Mouse (Mus musculus): ENCODE results near the gene Chmp6. TPM values are rescaled to one million over a fixed set of nuclear protein-coding genes. Genes with fewer than 3 reads are reported as not detected.

The Chmp6 gene
- polyA plus RNA-seq, 1 experiment from 2014 or later: 70.1 TPM

- no peak for ATAC-seq (replicated peaks; ENCODE audit: low FRiP score)
- peak overlapping the region; percentile 66; the same call in 1 of the 2 replicates for H3K27ac ChIP-seq (ENCODE audit: low read depth, low read length)
Measured at GRCm38 (mm10) chr11:119914381-119914780, 1.1 kb downstream of the Chmp6 start.

GRCm38 (mm10) chr11:119915666-119916065 is 2.4 kb downstream of the Chmp6 start:
- Histone ChIP-seq H3K36me3 (ENCODE audit: control insufficient read depth, insufficient read depth, low read length) (peaks cover 29% of the 10 kb centered on the region), H3K4me3 (ENCODE audit: low read depth, low read length) (peak overlapping the region; percentile 85; the same call in 1 of the 2 replicates), H3K27ac (ENCODE audit: low read depth, low read length) (no peak overlapping the region), H3K4me2 (peak overlapping the region; percentile 12; the same call in 1 of the 2 replicates), H3K27me3 (replicated peaks; ENCODE audit: control insufficient read depth, insufficient read depth, low read length) (no peaks in the 10 kb centered on the region), H3K9me3 (ENCODE audit: control insufficient read depth, low read length) (no peaks in the 10 kb centered on the region), H3K4me1 (replicated peaks; ENCODE audit: control insufficient read depth, insufficient read depth, low read length) (peaks cover 26% of the 10 kb centered on the region), H3K9ac (ENCODE audit: low read depth, low read length) (0 out of 2 replicates have a peak overlapping the region, but pooled peaks have one; percentile 1)
- WGBS: 83% methylated on average over 9 of the region's 9 CpGs
- ATAC-seq (replicated peaks; ENCODE audit: low FRiP score) (no peak), DNase-seq (ENCODE audit: low spot score) (no peak)

More at GRCm38 (mm10) chr11:119914381-119914780, 1.1 kb downstream of the Chmp6 start:
- no peak for DNase-seq (ENCODE audit: low spot score)
- peaks cover 29% of the 10 kb centered on the region for H3K36me3 ChIP-seq (ENCODE audit: control insufficient read depth, insufficient read depth, low read length)
- peak overlapping the region; percentile 89 for H3K9ac ChIP-seq (ENCODE audit: low read depth, low read length)
- peak overlapping the region; percentile 98 for H3K4me2 ChIP-seq
- peak overlapping the region; percentile 85 for H3K4me3 ChIP-seq (ENCODE audit: low read depth, low read length)
- H3K27me3 ChIP-seq (replicated peaks; ENCODE audit: control insufficient read depth, insufficient read depth, low read length): no peaks in the 10 kb centered on the region
- H3K4me1 ChIP-seq (replicated peaks; ENCODE audit: control insufficient read depth, insufficient read depth, low read length): peaks cover 30% of the 10 kb centered on the region
- WGBS: 10% methylated on average over 4 of the region's 4 CpGs
- H3K9me3 ChIP-seq (ENCODE audit: control insufficient read depth, low read length): no peaks in the 10 kb centered on the region

- no peak overlapping the region for H3K27ac ChIP-seq (ENCODE audit: low read depth, low read length)
Measured at GRCm38 (mm10) chr11:119916102-119916790, 3.0 kb downstream of the Chmp6 start.

GRCm38 (mm10) chr11:119916834-119917469 is 3.7 kb downstream of the Chmp6 start:
- Histone ChIP-seq H3K9ac (ENCODE audit: low read depth, low read length) (no peak overlapping the region), H3K4me2 (no peak overlapping the region), H3K36me3 (ENCODE audit: control insufficient read depth, insufficient read depth, low read length) (peaks cover 29% of the 10 kb centered on the region), H3K4me3 (ENCODE audit: low read depth, low read length) (no peak overlapping the region), H3K9me3 (ENCODE audit: control insufficient read depth, low read length) (no peaks in the 10 kb centered on the region), H3K27ac (ENCODE audit: low read depth, low read length) (no peak overlapping the region), H3K27me3 (replicated peaks; ENCODE audit: control insufficient read depth, insufficient read depth, low read length) (no peaks in the 10 kb centered on the region), H3K4me1 (replicated peaks; ENCODE audit: control insufficient read depth, insufficient read depth, low read length) (peaks cover 26% of the 10 kb centered on the region)
- DNase-seq (ENCODE audit: low spot score): no peak
- 90% methylated on average over 21 of the region's 21 CpGs for WGBS
- ATAC-seq (replicated peaks; ENCODE audit: low FRiP score): no peak

More at GRCm38 (mm10) chr11:119916102-119916790, 3.0 kb downstream of the Chmp6 start:
- Histone ChIP-seq H3K36me3 (ENCODE audit: control insufficient read depth, insufficient read depth, low read length) (peaks cover 29% of the 10 kb centered on the region), H3K4me1 (replicated peaks; ENCODE audit: control insufficient read depth, insufficient read depth, low read length) (peaks cover 26% of the 10 kb centered on the region), H3K9me3 (ENCODE audit: control insufficient read depth, low read length) (no peaks in the 10 kb centered on the region), H3K27me3 (replicated peaks; ENCODE audit: control insufficient read depth, insufficient read depth, low read length) (no peaks in the 10 kb centered on the region), H3K4me2 (peak overlapping the region; percentile 9; the same call in 1 of the 2 replicates), H3K9ac (ENCODE audit: low read depth, low read length) (no peak overlapping the region), H3K4me3 (ENCODE audit: low read depth, low read length) (no peak overlapping the region)
- 84% methylated on average over 15 of the region's 15 CpGs for WGBS
- no peak for DNase-seq (ENCODE audit: low spot score)
- ATAC-seq (replicated peaks; ENCODE audit: low FRiP score): no peak

- Histone ChIP-seq H3K27ac (ENCODE audit: low read depth, low read length) (no peak overlapping the region), H3K27me3 (replicated peaks; ENCODE audit: control insufficient read depth, insufficient read depth, low read length) (no peaks in the 10 kb centered on the region), H3K36me3 (ENCODE audit: control insufficient read depth, insufficient read depth, low read length) (peaks cover 29% of the 10 kb centered on the region), H3K4me3 (ENCODE audit: low read depth, low read length) (no peak overlapping the region), H3K4me1 (replicated peaks; ENCODE audit: control insufficient read depth, insufficient read depth, low read length) (peaks cover 20% of the 10 kb centered on the region), H3K4me2 (no peak overlapping the region), H3K9me3 (ENCODE audit: control insufficient read depth, low read length) (no peaks in the 10 kb centered on the region), H3K9ac (ENCODE audit: low read depth, low read length) (no peak overlapping the region)
- no peak for ATAC-seq (replicated peaks; ENCODE audit: low FRiP score)
- WGBS: 91% methylated on average over 7 of the region's 7 CpGs
- no peak for DNase-seq (ENCODE audit: low spot score)
Measured at GRCm38 (mm10) chr11:119918521-119918920, 5.3 kb downstream of the Chmp6 start.

GRCm38 (mm10) chr11:119919432-119919831 is 6.2 kb downstream of the Chmp6 start:
- WGBS: 92% methylated on average over 4 of the region's 4 CpGs
- no peak overlapping the region for H3K9ac ChIP-seq (ENCODE audit: low read depth, low read length)
- H3K4me2 ChIP-seq: no peak overlapping the region
- no peak overlapping the region for H3K4me3 ChIP-seq (ENCODE audit: low read depth, low read length)
- peaks cover 17% of the 10 kb centered on the region for H3K4me1 ChIP-seq (replicated peaks; ENCODE audit: control insufficient read depth, insufficient read depth, low read length)
- no peak overlapping the region for H3K27ac ChIP-seq (ENCODE audit: low read depth, low read length)
- no peak for ATAC-seq (replicated peaks; ENCODE audit: low FRiP score)
- no peaks in the 10 kb centered on the region for H3K27me3 ChIP-seq (replicated peaks; ENCODE audit: control insufficient read depth, insufficient read depth, low read length)
- no peak for DNase-seq (ENCODE audit: low spot score)
- H3K36me3 ChIP-seq (ENCODE audit: control insufficient read depth, insufficient read depth, low read length): peaks cover 29% of the 10 kb centered on the region
- H3K9me3 ChIP-seq (ENCODE audit: control insufficient read depth, low read length): no peaks in the 10 kb centered on the region

- Histone ChIP-seq H3K9me3 (ENCODE audit: control insufficient read depth, low read length) (no peaks in the 10 kb centered on the region), H3K9ac (ENCODE audit: low read depth, low read length) (no peak overlapping the region), H3K36me3 (ENCODE audit: control insufficient read depth, insufficient read depth, low read length) (peaks cover 29% of the 10 kb centered on the region), H3K27me3 (replicated peaks; ENCODE audit: control insufficient read depth, insufficient read depth, low read length) (no peaks in the 10 kb centered on the region), H3K27ac (ENCODE audit: low read depth, low read length) (no peak overlapping the region), H3K4me1 (replicated peaks; ENCODE audit: control insufficient read depth, insufficient read depth, low read length) (peaks cover 12% of the 10 kb centered on the region), H3K4me3 (ENCODE audit: low read depth, low read length) (no peak overlapping the region), H3K4me2 (no peak overlapping the region)
- DNase-seq (ENCODE audit: low spot score) (peak; percentile 74), ATAC-seq (replicated peaks; ENCODE audit: low FRiP score) (no peak; the same call in 1 of the 2 replicates)
- 67% methylated on average over 8 of the region's 8 CpGs for WGBS
Measured at GRCm38 (mm10) chr11:119919897-119920296, 6.7 kb downstream of the Chmp6 start.

- Histone ChIP-seq H3K36me3 (ENCODE audit: control insufficient read depth, insufficient read depth, low read length) (peaks cover 29% of the 10 kb centered on the region), H3K27me3 (replicated peaks; ENCODE audit: control insufficient read depth, insufficient read depth, low read length) (no peaks in the 10 kb centered on the region), H3K9me3 (ENCODE audit: control insufficient read depth, low read length) (no peaks in the 10 kb centered on the region), H3K4me3 (ENCODE audit: low read depth, low read length) (no peak overlapping the region), H3K4me1 (replicated peaks; ENCODE audit: control insufficient read depth, insufficient read depth, low read length) (peaks cover 5% of the 10 kb centered on the region; the same call in 1 of the 2 replicates), H3K27ac (ENCODE audit: low read depth, low read length) (no peak overlapping the region), H3K4me2 (no peak overlapping the region), H3K9ac (ENCODE audit: low read depth, low read length) (no peak overlapping the region)
- DNase-seq (ENCODE audit: low spot score): no peak
- WGBS: 86% methylated on average over 5 of the region's 5 CpGs
- no peak for ATAC-seq (replicated peaks; ENCODE audit: low FRiP score)
Measured at GRCm38 (mm10) chr11:119920668-119921067, 7.4 kb downstream of the Chmp6 start.
